Comparison of ENCODE assay signal across 9 mouse cellular contexts in the genomic region with DNA sequence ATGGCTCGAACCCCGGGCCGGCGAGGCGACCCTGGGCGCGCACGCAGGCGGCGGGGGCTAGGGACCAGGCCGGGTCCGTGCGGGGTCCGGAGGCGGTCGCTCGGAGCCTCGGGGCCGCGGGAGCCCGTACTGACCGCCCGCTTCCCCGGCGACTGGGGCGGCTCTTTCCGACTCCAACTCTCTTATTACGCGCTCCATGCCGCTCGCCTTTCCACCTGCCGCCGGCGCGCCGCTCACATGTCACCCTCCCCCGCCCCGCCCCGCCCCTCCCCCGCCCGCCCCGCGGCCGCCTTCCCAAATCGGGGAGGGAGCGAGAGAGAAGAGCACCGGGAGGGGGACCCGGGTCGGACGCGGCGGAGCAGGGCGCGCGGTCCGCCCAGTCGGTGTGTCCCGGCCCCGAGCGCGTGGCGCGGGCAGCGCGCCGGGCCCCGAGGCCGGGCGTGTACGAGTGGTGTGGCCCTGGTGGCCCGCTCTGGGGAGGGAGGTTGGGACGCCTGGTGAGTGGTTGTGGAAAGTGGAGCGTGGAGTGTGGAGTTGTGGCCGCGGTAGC. TPM values are rescaled to one million over a fixed set of nuclear protein-coding genes. Genes with fewer than 3 reads are reported as not detected.
A peak's percentile ranks its signal among the peaks of the same experiment; 100 is the strongest.
DNase-seq lines count a peak whose midpoint lies in the region; ATAC-seq and TF ChIP-seq lines count a peak whose summit lies in the region.
"Had no signal": no experiment of that assay in that cellular context is flagged by ENCODE, and none has a peak within 500 bp of the region (broad histone marks: within the 10 kb centered on the region; RNA-seq: fewer than 3 reads in every experiment).

No protein-coding gene starts in this region.

- TF ChIP-seq POLR2A in limb, embryonic 14.5 days (IDR thresholded peaks at IDR 0.05; ENCODE audit: borderline replicate concordance, extremely low read depth, insufficient read depth, insufficient read length): no peak
- no peak for TF ChIP-seq POLR2A in olfactory bulb, adult 2 months (IDR thresholded peaks at IDR 0.05; ENCODE audit: insufficient read depth, low read depth, low read length)

- ATAC-seq in lung, embryonic 15.5 days (ENCODE audit: borderline replicate concordance, extremely low read depth, low FRiP score, low TSS enrichment): peak; percentile 44; the same call in 1 of the 2 replicates
- ATAC-seq in embryonic facial prominence, embryonic 11.5 days (replicated peaks; ENCODE audit: insufficient number of reproducible peaks, low FRiP score, low TSS enrichment, low read depth): peak; percentile 36; the same call in 1 of the 2 replicates
- ATAC-seq in heart, postnatal 0 days (ENCODE audit: insufficient read depth, low read depth): peak; percentile 37
- ATAC-seq in limb, embryonic 14.5 days (ENCODE audit: low FRiP score, low read depth): peak; percentile 18; the same call in 1 of the 2 replicates

- H3K4me1 ChIP-seq in lung, embryonic 15.5 days: peaks cover 24% of the 10 kb centered on the region
- H3K4me1 ChIP-seq in embryonic facial prominence, embryonic 11.5 days (ENCODE audit: control insufficient read depth, insufficient read depth, low read length): peaks cover 4% of the 10 kb centered on the region
- 0 out of 2 replicates have a peak, but pooled peaks cover 13% of the 10 kb centered on the region for H3K4me1 ChIP-seq in heart, postnatal 0 days (ENCODE audit: control insufficient read depth, insufficient read depth)
- H3K4me1 ChIP-seq in limb, embryonic 14.5 days (ENCODE audit: control insufficient read depth, insufficient read depth, low read length): peaks cover 7% of the 10 kb centered on the region; the same call in 1 of the 2 replicates
- peaks cover 20% of the 10 kb centered on the region for H3K4me1 ChIP-seq in olfactory bulb, adult 2 months (ENCODE audit: control insufficient read depth, insufficient read depth, low read length)

- no peaks in the 10 kb centered on the region for H3K36me3 ChIP-seq in lung, embryonic 15.5 days
- H3K36me3 ChIP-seq in embryonic facial prominence, embryonic 11.5 days (replicated peaks; ENCODE audit: control insufficient read depth, insufficient read depth, low read depth, low read length): no peaks in the 10 kb centered on the region
- H3K36me3 ChIP-seq in heart, postnatal 0 days (replicated peaks; ENCODE audit: control insufficient read depth, insufficient read depth, low read length): no peaks in the 10 kb centered on the region
- H3K36me3 ChIP-seq in limb, embryonic 14.5 days (ENCODE audit: control insufficient read depth, insufficient read depth, low read length): no peaks in the 10 kb centered on the region

- H3K9ac ChIP-seq in lung, embryonic 15.5 days: peak overlapping the region; percentile 48
- H3K9ac ChIP-seq in embryonic facial prominence, embryonic 11.5 days (replicated peaks; ENCODE audit: low read length): peak overlapping the region; percentile 57
- peak overlapping the region; percentile 55 for H3K9ac ChIP-seq in heart, postnatal 0 days (replicated peaks; ENCODE audit: low read depth, low read length)
- H3K9ac ChIP-seq in limb, embryonic 14.5 days (ENCODE audit: low read depth, low read length, severe bottlenecking): peak overlapping the region; percentile 51

- H3K4me2 ChIP-seq in lung, embryonic 15.5 days: peak overlapping the region; percentile 99
- H3K4me2 ChIP-seq in embryonic facial prominence, embryonic 11.5 days (ENCODE audit: low read depth, low read length): peak overlapping the region; percentile 100
- H3K4me2 ChIP-seq in heart, postnatal 0 days (ENCODE audit: low read depth, low read length): peak overlapping the region; percentile 100
- H3K4me2 ChIP-seq in limb, embryonic 14.5 days (replicated peaks; ENCODE audit: low read depth, low read length, severe bottlenecking): peak overlapping the region; percentile 99

- no peak for DNase-seq in lung, postnatal 25 days (ENCODE audit: low spot score)
- DNase-seq in embryonic facial prominence, embryonic 11.5 days (ENCODE audit: low spot score): peak; percentile 28
- DNase-seq in heart, postnatal 0 days (ENCODE audit: low spot score): no peak
- DNase-seq in limb, embryonic 14.5 days (ENCODE audit: low spot score): no peak
- DNase-seq in urinary bladder, postnatal 10 days (ENCODE audit: low spot score): no peak
- no peak for DNase-seq in adipocyte (ENCODE audit: low spot score)

- peaks cover 66% of the 10 kb centered on the region for H3K27me3 ChIP-seq in lung, embryonic 15.5 days
- peaks cover 46% of the 10 kb centered on the region for H3K27me3 ChIP-seq in embryonic facial prominence, embryonic 11.5 days (ENCODE audit: control insufficient read depth, insufficient read depth, low read length)
- peaks cover 45% of the 10 kb centered on the region for H3K27me3 ChIP-seq in heart, postnatal 0 days (ENCODE audit: control insufficient read depth, insufficient read depth, low read length)
- peaks cover 72% of the 10 kb centered on the region for H3K27me3 ChIP-seq in limb, embryonic 14.5 days (ENCODE audit: control insufficient read depth, insufficient read depth, low read length)

- no peak for TF ChIP-seq EP300 in heart, postnatal 0 days (IDR thresholded peaks at IDR 0.05; ENCODE audit: low read depth)

- WGBS in lung, embryonic 15.5 days: under 1% methylated on average over 51 of the region's 75 CpGs
- whole genome bisulfite sequencing in embryonic facial prominence, embryonic 11.5 days: under 1% methylated on average over 30 of the region's 75 CpGs
- under 1% methylated on average over 61 of the region's 75 CpGs for WGBS in heart, postnatal 0 days
- WGBS in limb, embryonic 14.5 days: 0% methylated on average over 27 of the region's 75 CpGs
- under 1% methylated on average over 66 of the region's 75 CpGs for WGBS in olfactory bulb, adult 2 months

- H3K27ac ChIP-seq in lung, embryonic 15.5 days: no peak overlapping the region
- no peak overlapping the region for H3K27ac ChIP-seq in embryonic facial prominence, embryonic 11.5 days (replicated peaks; ENCODE audit: low read depth, low read length)
- H3K27ac ChIP-seq in heart, postnatal 0 days (ENCODE audit: low read depth): no peak overlapping the region
- H3K27ac ChIP-seq in limb, embryonic 14.5 days (replicated peaks; ENCODE audit: low read depth, low read length): no peak overlapping the region
- no peak overlapping the region for H3K27ac ChIP-seq in olfactory bulb, adult 2 months (ENCODE audit: insufficient read depth, low read depth, low read length)
- H3K27ac ChIP-seq: macrophage had no signal

- TF ChIP-seq CTCF in heart, postnatal 0 days (IDR thresholded peaks at IDR 0.05; ENCODE audit: low read depth): no peak
- TF ChIP-seq CTCF in olfactory bulb, adult 2 months (IDR thresholded peaks at IDR 0.05; ENCODE audit: insufficient read depth, low read depth, low read length): no peak

- H3K4me3 ChIP-seq in lung, embryonic 15.5 days: peak overlapping the region; percentile 64
- peak overlapping the region; percentile 61 for H3K4me3 ChIP-seq in embryonic facial prominence, embryonic 11.5 days (ENCODE audit: low read depth, low read length)
- peak overlapping the region; percentile 72 for H3K4me3 ChIP-seq in heart, postnatal 0 days (ENCODE audit: low read depth, low read length)
- peak overlapping the region; percentile 64 for H3K4me3 ChIP-seq in limb, embryonic 14.5 days (replicated peaks; ENCODE audit: low read length)
- peak overlapping the region; percentile 56 for H3K4me3 ChIP-seq in olfactory bulb, adult 2 months (ENCODE audit: insufficient read depth, low read depth, low read length)

- no peaks in the 10 kb centered on the region for H3K9me3 ChIP-seq in lung, embryonic 15.5 days
- no peaks in the 10 kb centered on the region for H3K9me3 ChIP-seq in embryonic facial prominence, embryonic 11.5 days (replicated peaks; ENCODE audit: control insufficient read depth, low read length)
- H3K9me3 ChIP-seq in heart, postnatal 0 days (replicated peaks; ENCODE audit: control insufficient read depth, low read length): no peaks in the 10 kb centered on the region
- no peaks in the 10 kb centered on the region for H3K9me3 ChIP-seq in limb, embryonic 14.5 days (ENCODE audit: control insufficient read depth, low read length)

RNA-seq across cellular contexts. Expression of a gene that starts 1.1 kb away (rescaled TPM):
- 4.4 and 4.9 TPM in 2 replicates for polyA plus RNA-seq in lung, embryonic 15.5 days (2015; fragmentation: Nextera tagmentation; extraction: Ambion mirVana)
- 4.3 and 4.6 TPM in 2 replicates for polyA plus RNA-seq in embryonic facial prominence, embryonic 11.5 days (2014; fragmentation: Nextera tagmentation; extraction: Ambion mirVana)
- total RNA-seq in heart, postnatal 0 days (2014; rRNA removed; ENCODE audit: low replicate concordance): 0.85 and 2.9 TPM in 2 replicates
- polyA plus RNA-seq in heart, postnatal 0 days (2015; fragmentation: Nextera tagmentation; extraction: Ambion mirVana): 0.57 and 0.78 TPM in 2 replicates
- polyA plus RNA-seq in limb, embryonic 14.5 days (2012; rRNA removed): 8.5 and 9.9 TPM in 2 replicates
- polyA plus RNA-seq in limb, embryonic 14.5 days (2014; fragmentation: Nextera tagmentation; extraction: Ambion mirVana): 4.0 and 4.3 TPM in 2 replicates
- not detected in 2 replicates for polyA plus RNA-seq in olfactory bulb, adult 2 months (2012; ENCODE audit: insufficient read depth, insufficient read length, low replicate concordance, missing spikeins)
- polyA plus RNA-seq: macrophage had no signal
